Mouse (Mus musculus) liver, embryonic 14 days (tissue): ENCODE data around the gene Vmn1r167. TPM values are rescaled to one million over a fixed set of nuclear protein-coding genes. Genes with fewer than 3 reads are reported as not detected.

Source experiments
- polyA plus RNA-seq: library from polyadenylated mRNA; depleted of rRNA; stranded (reverse); fragments of >200 nt; gene quantifications from 2 replicates; pipeline ENCODE4 v1.2.3, GENCODE M21; 2012; rRNA removed

Gene Vmn1r167
- not detected in 2 replicates for polyA plus RNA-seq

GRCm38 (mm10) chr7:23507106-23507505, at the start of gene Vmn1r167:
Vmn1r167 (minus strand) TSS chr7:23507206.

GRCm38 (mm10) chr7:23539432-23539831, 32.4 kb upstream of the Vmn1r167 start, which contains the start of gene Vmn1r168:
Vmn1r168 (plus strand) TSS chr7:23539732.

Other genes with a start within 250 kb of the Vmn1r167 start
- not detected in 2 replicates for gene Gm6902, start 228.3 kb downstream of the Vmn1r167 start, polyA plus RNA-seq
- not detected in 2 replicates for gene Nlrp4e, start 206.0 kb downstream of the Vmn1r167 start, polyA plus RNA-seq
- gene Nlrp5, start 121.3 kb downstream of the Vmn1r167 start, polyA plus RNA-seq = not detected in 2 replicates
- not detected in 2 replicates for gene Vmn1r168, start 32.5 kb upstream of the Vmn1r167 start, polyA plus RNA-seq
- not detected in 2 replicates for gene Vmn1r169, start 68.3 kb upstream of the Vmn1r167 start, polyA plus RNA-seq
- gene Vmn1r170, start 99.0 kb upstream of the Vmn1r167 start, polyA plus RNA-seq = not detected in 2 replicates
- gene Vmn1r171, start 123.5 kb upstream of the Vmn1r167 start, polyA plus RNA-seq = not detected in 2 replicates
- gene Vmn1r172, start 151.1 kb upstream of the Vmn1r167 start, polyA plus RNA-seq = not detected in 2 replicates
- gene Vmn1r173, start 193.5 kb upstream of the Vmn1r167 start, polyA plus RNA-seq = not detected in 2 replicates
- gene Vmn1r174, start 245.1 kb upstream of the Vmn1r167 start, polyA plus RNA-seq = not detected in 2 replicates